Mouse (Mus musculus): ENCODE measurements around the gene Suclg2. TPM values are rescaled to one million over a fixed set of nuclear protein-coding genes. Genes with fewer than 3 reads are reported as not detected.

Gene Suclg2
- total RNA-seq, 2 experiments from 2014 or later, result 14.1 to 17.3 TPM

- Histone ChIP-seq H3K27ac (no peak overlapping the region), H3K4me3 (no peak overlapping the region)
- TF ChIP-seq CTCF (IDR thresholded peaks at IDR 0.05), result no peak
- DNase-seq (ENCODE audit: extremely low spot score in 1 of 2, low spot score in 2 of 2), result no peak
- intact Hi-C loops (cut with DNase I), result no loop called here
Measured at GRCm38 (mm10) chr6:95698536-95699162, 20.0 kb downstream of the Suclg2 start.

GRCm38 (mm10) chr6:95694910-95695309 is 23.7 kb downstream of the Suclg2 start:
- DNase-seq (ENCODE audit: extremely low spot score in 1 of 2, low spot score in 2 of 2), result no peak
- H3K4me3 ChIP-seq, result no peak overlapping the region
- no peak overlapping the region for H3K27ac ChIP-seq
- intact Hi-C loops (cut with DNase I), result no loop called here
- no peak for TF ChIP-seq CTCF (IDR thresholded peaks at IDR 0.05)

GRCm38 (mm10) chr6:95685242-95685641 is 33.4 kb downstream of the Suclg2 start:
- no peak overlapping the region for H3K4me3 ChIP-seq
- intact Hi-C loops (cut with DNase I), result no loop called here
- DNase-seq (ENCODE audit: extremely low spot score in 1 of 2, low spot score in 2 of 2), result no peak
- TF ChIP-seq CTCF (IDR thresholded peaks at IDR 0.05), result no peak
- no peak overlapping the region for H3K27ac ChIP-seq

- DNase-seq (ENCODE audit: extremely low spot score in 1 of 2, low spot score in 2 of 2), result no peak
- intact Hi-C loops (cut with DNase I), result no loop called here
- no peak for TF ChIP-seq CTCF (IDR thresholded peaks at IDR 0.05)
- H3K4me3 ChIP-seq, result no peak overlapping the region
- H3K27ac ChIP-seq, result no peak overlapping the region
Measured at GRCm38 (mm10) chr6:95679718-95680117, 38.9 kb downstream of the Suclg2 start.

GRCm38 (mm10) chr6:95679261-95679660 is 39.3 kb downstream of the Suclg2 start:
- intact Hi-C loops (cut with DNase I), result no loop called here
- DNase-seq (ENCODE audit: extremely low spot score in 1 of 2, low spot score in 2 of 2), result no peak
- H3K4me3 ChIP-seq, result no peak overlapping the region
- no peak for TF ChIP-seq CTCF (IDR thresholded peaks at IDR 0.05)
- H3K27ac ChIP-seq, result no peak overlapping the region

- intact Hi-C loops (cut with DNase I), result no loop called here
Measured at GRCm38 (mm10) chr6:95676951-95677350, 41.6 kb downstream of the Suclg2 start.

GRCm38 (mm10) chr6:95676439-95676838 is 42.2 kb downstream of the Suclg2 start:
- DNase-seq (ENCODE audit: extremely low spot score in 1 of 2, low spot score in 2 of 2), result no peak
- no peak overlapping the region for H3K27ac ChIP-seq
- intact Hi-C loops (cut with DNase I), result no loop called here
- no peak for TF ChIP-seq CTCF (IDR thresholded peaks at IDR 0.05)
- no peak overlapping the region for H3K4me3 ChIP-seq

More at GRCm38 (mm10) chr6:95676951-95677350, 41.6 kb downstream of the Suclg2 start:
- TF ChIP-seq CTCF (IDR thresholded peaks at IDR 0.05), result no peak
- no peak overlapping the region for H3K4me3 ChIP-seq
- no peak overlapping the region for H3K27ac ChIP-seq
- DNase-seq (ENCODE audit: extremely low spot score in 1 of 2, low spot score in 2 of 2), result no peak

GRCm38 (mm10) chr6:95675059-95675705 is 43.4 kb downstream of the Suclg2 start:
- no peak for DNase-seq (ENCODE audit: extremely low spot score in 1 of 2, low spot score in 2 of 2)
- no peak for TF ChIP-seq CTCF (IDR thresholded peaks at IDR 0.05)
- intact Hi-C loops (cut with DNase I), result no loop called here
- Histone ChIP-seq H3K27ac (no peak overlapping the region), H3K4me3 (no peak overlapping the region)

- TF ChIP-seq CTCF (IDR thresholded peaks at IDR 0.05), result no peak
- intact Hi-C loops (cut with DNase I), result no loop called here
- no peak overlapping the region for H3K27ac ChIP-seq
- no peak overlapping the region for H3K4me3 ChIP-seq
- no peak for DNase-seq (ENCODE audit: extremely low spot score in 1 of 2, low spot score in 2 of 2)
Measured at GRCm38 (mm10) chr6:95674651-95675050, 43.9 kb downstream of the Suclg2 start.

- Histone ChIP-seq H3K4me3 (no peak overlapping the region), H3K27ac (no peak overlapping the region)
- intact Hi-C loops (cut with DNase I), result no loop called here
- peak in 1 of 2 experiments; percentile 31 for DNase-seq (ENCODE audit: extremely low spot score in 1 of 2, low spot score in 2 of 2)
- TF ChIP-seq CTCF (IDR thresholded peaks at IDR 0.05), result peak; percentile 66
Measured at GRCm38 (mm10) chr6:95669335-95669729, 49.3 kb downstream of the Suclg2 start.

GRCm38 (mm10) chr6:95668629-95669334 is 49.8 kb downstream of the Suclg2 start:
- no peak for TF ChIP-seq CTCF (IDR thresholded peaks at IDR 0.05)
- intact Hi-C loops (cut with DNase I), result no loop called here
- no peak overlapping the region for H3K27ac ChIP-seq
- H3K4me3 ChIP-seq, result no peak overlapping the region
- DNase-seq (ENCODE audit: extremely low spot score in 1 of 2, low spot score in 2 of 2), result no peak

GRCm38 (mm10) chr6:95657671-95658070 is 60.9 kb downstream of the Suclg2 start:
- intact Hi-C loops (cut with DNase I), result no loop called here
- H3K4me3 ChIP-seq, result no peak overlapping the region
- no peak overlapping the region for H3K27ac ChIP-seq
- TF ChIP-seq CTCF (IDR thresholded peaks at IDR 0.05), result no peak
- no peak for DNase-seq (ENCODE audit: extremely low spot score in 1 of 2, low spot score in 2 of 2)

All from left cerebral cortex, adult 2 months (tissue).